Mouse (Mus musculus): ENCODE data around the gene Otud1. TPM values are rescaled to one million over a fixed set of nuclear protein-coding genes. Genes with fewer than 3 reads are reported as not detected.

The Otud1 gene
- 2.1 and 2.3 TPM in 2 replicates for polyA plus RNA-seq (2021; fragmentation: Nextera tagmentation)
- long read RNA-seq, experiment 1, transcript Otud1-201 (1 exons, 2,832 nt), result major isoform, 8 of 8 reads
- long read RNA-seq, experiment 1, partial matches to known transcripts, result 0 of 8 reads
- long read RNA-seq, experiment 1, other reads (novel, unspliced or antisense), result 0 of 8 reads
- long read RNA-seq, experiment 2, transcript Otud1-201 (1 exons, 2,832 nt), result major isoform, 16 of 16 reads
- long read RNA-seq, experiment 2, partial matches to known transcripts, result 0 of 16 reads
- long read RNA-seq, experiment 2, other reads (novel, unspliced or antisense), result 0 of 16 reads

GRCm38 (mm10) chr2:19657158-19657874 lies at the start of gene Otud1:
Gene Otud1, plus strand, starts transcription at chr2:19657752.

Other genes starting within 250 kb of the Otud1 start
- gene Ptf1a, start 212.1 kb upstream of the Otud1 start, polyA plus RNA-seq (2021; fragmentation: Nextera tagmentation), result not detected in 2 replicates
- gene 4921504E06Rik, start 103.8 kb upstream of the Otud1 start, polyA plus RNA-seq (2021; fragmentation: Nextera tagmentation), result not detected in 2 replicates

Measured in layer of hippocampus, adult 6 months (tissue).